Mouse (Mus musculus) cerebellum, adult 2 months (tissue): ENCODE measurements at regions not wholly inside any gene's neighbourhood (a gene's known extent, or its start where the extent isn't known, plus 50 kb on each side); places are given as distances from the start of the nearest gene placed in this dataset.

ENCODE experiments used
- CTCF ChIP-seq: fragments of 200-500 bp; IDR thresholded peaks from 2 replicates; pipeline ENCODE4 v1.5.1; 2011; ENCODE audit warnings: low read depth, mild to moderate bottlenecking, control low read depth, low read length, moderate library complexity, borderline replicate concordance; ENCODE audit not compliant: insufficient read depth
- POLR2A ChIP-seq: fragments of 200-500 bp; IDR thresholded peaks from 2 replicates; pipeline ENCODE4 v1.6.1; 2011; ENCODE audit warnings: low read length, control low read depth, borderline replicate concordance; ENCODE audit not compliant: insufficient read depth

- TF ChIP-seq CTCF (no peak), POLR2A (no peak)
Measured at GRCm38 (mm10) chr7:70505671-70506181, 139.2 kb upstream of the Nr2f2 start.
